Mouse (Mus musculus) left cerebral cortex, adult 11 months (tissue): ENCODE data around the gene Tal1.

Source experiments
- DNase-seq: peaks from one replicate; pipeline ENCODE4 v3.0.0; 2022; ENCODE audit warnings: low spot score

Gene Tal1

DNA sequence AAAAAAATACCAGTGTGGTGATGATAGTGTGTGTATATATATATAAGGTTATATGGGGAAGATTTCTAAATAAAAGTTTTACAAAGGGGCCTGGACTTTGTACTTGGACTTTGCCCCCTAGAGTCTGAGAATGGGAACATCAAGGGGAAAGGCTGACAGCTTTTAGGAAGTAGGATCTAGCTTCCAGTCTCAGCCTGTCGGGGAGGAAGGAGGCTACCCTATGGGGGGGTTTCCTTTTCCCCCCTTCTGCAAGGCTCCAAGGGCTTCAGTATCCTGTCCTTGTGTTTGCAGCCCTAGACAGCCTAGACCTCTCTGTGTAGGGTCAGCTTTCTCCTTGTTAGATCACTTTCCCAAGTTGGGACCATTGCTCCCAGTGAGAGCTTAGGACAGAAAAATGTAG, 15.4 kb downstream of the Tal1 start:
- DNase-seq = no peak

DNA sequence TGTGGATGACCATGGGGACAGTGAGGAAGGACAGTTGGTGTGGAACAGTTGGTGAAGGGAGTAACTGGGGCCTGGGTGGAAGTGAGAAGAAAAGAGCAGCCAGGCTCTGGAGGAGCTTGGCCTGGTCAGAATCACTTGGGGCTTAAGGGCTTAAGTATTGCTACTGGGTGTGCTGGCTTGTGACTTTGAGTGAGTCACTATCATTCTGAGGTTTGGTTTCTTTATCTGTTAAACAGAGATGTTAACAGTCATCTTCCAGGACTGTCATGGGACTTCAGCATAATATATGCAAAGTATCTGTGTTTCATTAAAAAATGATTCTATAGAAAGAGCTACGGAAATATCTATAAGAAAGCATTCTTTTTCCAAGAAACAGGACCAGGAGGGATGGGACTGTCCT, 18.6 kb downstream of the Tal1 start:
- DNase-seq = no peak

DNA sequence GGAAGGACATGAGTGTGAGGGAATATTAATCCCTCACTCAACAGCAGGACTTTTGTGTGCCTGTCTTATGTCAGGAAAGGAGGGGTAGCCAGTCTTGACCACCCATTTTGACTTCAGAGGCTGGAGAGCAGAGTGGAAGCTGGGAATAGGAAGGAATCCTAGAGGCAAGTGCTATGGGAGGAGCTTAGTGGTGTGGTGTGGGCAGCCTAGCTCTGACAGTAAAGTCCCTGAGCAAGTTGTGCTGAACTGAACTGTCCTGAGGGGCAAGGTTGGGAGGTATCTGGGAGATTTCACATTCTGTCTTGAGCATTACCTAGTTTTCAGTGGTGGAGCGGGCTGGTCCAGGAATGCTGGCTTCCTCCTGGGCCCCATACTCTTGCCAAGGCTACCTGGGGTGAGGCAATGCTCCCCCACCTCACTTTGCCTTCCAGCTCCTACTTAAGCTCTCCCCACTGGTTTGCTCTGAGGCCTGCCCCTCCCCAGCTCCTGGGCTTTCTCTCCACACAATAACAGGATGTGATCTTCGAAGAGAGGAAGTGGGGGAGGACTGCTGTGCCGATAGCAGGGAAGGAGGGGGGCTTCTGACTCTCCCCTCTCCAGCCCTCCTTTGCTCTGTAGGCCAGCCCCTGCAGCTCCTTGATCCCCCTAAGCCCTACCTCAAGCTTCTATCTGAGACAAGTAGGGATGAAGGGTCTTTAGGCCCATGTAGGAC, 19.1 kb downstream of the Tal1 start:
- no peak for DNase-seq

DNA sequence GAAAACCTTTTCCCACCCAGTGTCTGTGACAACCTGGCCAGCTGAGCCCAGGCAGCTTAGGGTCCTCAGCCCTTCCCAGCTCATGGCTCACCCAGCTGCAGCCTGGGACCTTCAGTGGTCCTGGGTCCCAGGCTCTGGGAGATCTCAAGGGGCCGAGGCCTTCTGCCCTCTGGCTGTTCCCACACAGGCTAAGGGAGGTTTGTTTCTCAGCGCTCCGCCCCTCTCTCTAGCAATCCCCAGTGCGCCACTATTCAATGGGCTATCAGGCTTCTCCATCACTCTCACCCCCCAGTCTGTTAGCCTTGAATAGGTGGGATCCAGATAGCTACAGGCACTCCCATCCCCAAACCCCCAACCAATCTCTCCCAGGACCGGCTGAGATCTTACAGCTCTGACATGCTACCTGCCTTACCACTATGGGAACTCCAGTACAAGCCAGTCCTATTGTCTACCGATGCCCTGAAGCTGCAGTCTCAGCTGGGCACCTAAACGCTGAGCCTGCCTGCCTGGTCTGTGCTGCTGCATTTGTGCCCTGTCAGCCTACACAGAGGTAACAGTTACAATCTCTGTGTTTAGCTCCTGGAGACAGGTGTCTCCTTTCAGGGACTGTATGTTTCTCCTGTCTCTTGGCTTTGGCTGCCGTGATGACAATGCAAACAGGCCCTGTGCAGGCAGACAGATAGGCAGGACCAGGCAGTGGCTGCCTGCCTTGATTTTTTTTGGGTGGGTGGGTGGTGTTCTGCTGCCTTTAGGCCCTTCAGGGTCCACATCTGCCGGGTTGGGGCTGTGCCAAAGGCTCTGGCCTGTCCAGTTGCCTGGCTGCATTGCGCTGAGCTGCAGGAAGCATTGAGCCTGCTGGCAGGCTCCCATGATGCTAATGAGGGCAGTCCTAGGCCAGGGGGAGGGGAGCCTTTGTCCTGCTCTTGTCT, 22.9 kb downstream of the Tal1 start:
- DNase-seq = no peak

DNA sequence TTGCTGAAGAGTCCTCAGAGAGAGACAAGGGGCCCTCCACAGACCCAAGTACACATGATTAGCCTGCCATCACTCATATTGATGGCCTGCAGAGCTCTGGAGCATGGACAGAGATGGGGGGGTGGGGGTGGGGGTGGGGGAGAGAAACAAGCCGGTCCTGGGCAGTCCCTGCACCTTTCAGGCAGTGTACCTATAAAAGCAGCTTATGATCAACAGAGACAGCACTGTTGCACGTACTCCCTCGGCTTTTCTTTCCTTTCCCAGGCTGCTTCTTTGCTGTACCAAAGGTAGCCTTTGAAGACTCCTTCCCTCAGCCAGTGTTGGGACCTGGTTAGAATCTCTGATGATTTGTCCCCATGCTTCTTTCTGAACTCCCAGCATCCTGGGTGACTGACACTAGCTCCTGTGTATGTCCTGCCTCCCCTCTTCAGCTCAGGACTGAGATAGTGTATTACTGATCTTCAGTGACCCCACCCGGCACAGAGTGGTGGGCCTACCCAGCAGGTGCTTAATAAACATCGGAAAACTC, 23.7 kb downstream of the Tal1 start:
- DNase-seq = no peak

DNA sequence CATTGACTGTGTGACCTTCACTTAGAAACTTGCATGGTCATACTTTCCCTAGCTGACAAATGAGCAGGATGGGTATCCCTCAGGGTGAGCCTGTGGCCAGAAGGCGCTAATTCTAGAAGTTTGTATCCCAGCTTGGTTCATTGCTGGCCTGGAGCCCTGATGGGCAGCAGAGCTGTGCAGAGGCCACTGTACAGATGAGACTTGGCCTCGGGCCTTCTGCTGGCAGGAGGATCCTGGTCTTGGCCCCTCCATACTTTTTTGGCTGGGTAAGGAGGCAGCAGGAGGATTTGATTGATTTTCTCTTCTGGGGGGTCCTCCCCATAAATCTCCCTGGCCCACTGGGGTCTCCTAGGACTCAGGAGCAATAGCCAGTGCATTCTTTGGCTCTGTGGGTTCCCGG, 26.8 kb downstream of the Tal1 start:
- DNase-seq = no peak

DNA sequence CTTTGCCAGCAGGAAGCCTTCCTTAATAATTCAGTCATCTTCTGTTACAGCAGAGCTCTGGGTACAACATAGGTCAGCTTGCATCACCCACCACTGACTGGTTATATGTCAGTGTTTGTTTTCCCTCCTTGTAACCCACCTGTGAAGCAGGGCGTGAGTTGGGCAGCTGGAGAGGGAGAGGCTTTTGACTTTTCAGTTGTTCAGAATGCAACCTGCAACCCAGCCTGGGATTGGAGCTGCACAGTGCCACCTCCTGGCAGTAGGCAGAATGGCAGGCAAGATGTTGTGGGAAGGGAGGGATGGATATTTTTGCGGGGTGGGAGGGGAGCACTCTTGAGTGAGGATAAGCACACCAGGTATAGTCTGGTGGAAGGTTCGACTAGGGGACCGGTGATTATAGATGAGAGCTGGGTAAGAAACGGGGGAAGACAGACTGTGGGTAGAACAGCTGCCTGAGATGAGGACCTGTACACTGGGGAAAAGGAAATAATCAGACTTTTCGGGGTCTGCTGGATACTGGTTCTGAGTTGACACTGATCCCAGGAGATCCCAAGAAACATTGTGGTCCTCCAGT, 29.4 kb downstream of the Tal1 start:
- DNase-seq = no peak

DNA sequence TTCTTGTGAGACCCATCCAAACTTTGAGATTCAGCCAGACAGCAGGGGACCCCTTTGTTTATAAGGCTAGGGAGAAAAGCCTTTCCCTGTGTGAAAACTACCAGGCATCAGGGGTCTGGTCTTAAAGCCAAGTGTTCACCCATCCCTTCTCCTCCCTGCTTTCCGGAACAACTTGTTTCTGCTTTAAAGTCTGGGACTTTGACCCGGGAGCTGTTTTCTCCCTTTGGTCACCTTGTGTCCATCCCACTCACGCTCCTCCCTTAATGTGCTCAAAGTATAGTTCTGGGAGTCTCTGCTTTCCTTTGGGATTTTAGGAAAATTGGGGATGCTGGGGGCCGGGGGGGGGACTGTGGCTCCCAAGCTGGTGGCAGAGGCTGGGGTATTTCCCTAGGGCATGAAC, 30.0 kb downstream of the Tal1 start:
- DNase-seq = no peak

DNA sequence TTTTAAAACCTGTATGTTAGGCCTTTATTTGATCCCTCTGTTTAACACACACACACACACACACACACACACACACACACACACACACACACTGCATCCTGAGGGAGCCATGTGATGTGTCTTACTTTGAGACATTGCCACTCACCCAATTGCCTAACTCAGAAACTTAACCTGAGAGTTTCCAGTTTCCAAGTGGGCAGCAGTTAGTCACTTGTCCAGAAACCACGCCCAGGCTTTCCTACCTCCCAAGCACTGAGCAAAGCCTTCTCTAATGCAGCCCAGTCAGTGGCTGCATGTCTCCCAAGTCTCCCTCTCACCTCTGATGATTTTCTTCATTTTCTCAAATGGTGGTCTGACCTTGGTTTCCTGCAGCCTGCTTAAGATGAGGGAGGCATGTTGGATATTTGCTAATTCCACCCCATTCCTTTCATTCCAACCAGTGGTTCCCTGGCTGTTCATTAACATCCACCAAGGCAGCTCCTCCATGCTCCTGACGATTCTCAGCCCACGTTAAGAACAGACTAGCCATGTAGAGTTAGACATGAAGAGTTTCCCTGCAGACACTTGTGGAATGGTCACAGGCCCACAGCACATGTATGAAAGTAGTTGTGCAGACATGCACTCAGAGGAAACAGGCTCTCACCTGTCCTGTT, 30.7 kb downstream of the Tal1 start:
- no peak for DNase-seq

DNA sequence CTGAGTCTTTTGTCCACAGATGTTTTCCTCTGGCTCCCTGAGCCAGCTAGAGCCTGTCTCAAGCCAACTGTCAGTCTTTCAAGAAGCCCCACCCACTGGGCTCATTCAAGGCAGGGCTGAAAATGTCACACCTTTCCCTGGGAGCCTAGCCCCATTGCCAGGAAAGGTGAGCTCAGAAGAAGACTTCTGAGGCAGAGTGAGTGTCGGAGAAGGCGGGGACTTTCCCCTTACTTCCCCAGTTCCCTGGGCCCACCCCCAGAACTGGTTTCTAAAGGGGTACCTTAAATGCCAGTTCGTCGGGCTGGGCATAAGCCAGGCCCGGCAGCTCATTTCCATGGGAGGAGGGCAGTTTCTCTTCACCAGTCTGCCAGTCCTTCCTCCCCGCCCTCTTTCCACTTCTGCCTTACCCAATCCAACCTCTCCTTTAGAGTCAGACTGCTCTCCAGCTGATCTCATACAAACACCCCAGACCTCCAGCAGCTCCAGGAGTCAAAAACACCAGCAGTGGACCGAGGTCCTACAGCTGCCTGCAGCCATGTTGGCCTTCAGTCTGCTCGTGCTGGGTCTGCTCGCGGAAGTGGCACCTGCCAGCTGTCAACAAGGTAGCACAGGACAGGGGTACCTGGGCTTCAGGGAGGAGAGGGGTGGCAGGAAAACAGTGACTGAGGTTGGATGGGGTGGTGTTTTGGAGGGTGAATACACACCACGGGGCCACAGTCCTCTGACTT, 32.5 kb downstream of the Tal1 start, which contains the start of gene Pdzk1ip1:
Gene Pdzk1ip1 (plus strand): TSS at position 98 of the 728 bp plus-strand sequence.
- no peak for DNase-seq

DNA sequence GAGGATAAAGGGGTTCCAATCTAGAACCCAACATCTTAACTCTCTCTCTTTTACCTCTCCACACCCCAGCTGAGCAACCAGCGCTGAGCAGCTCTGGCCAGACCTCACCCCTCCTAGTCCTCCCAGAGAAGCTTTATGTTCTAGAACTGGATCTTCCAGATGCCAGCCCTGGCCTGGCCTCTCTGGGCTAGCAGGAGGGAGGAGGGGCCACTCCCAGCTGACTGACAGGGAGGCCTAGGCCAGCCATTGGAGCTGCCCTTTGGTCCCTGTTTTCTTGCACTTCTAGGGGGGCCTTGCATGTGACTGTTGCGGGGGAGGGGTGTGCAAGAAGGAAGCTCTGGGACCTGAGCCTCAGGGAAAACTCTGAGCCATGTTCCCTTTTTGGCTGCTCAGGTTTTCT, 34.4 kb downstream of the Tal1 start:
- no peak for DNase-seq

DNA sequence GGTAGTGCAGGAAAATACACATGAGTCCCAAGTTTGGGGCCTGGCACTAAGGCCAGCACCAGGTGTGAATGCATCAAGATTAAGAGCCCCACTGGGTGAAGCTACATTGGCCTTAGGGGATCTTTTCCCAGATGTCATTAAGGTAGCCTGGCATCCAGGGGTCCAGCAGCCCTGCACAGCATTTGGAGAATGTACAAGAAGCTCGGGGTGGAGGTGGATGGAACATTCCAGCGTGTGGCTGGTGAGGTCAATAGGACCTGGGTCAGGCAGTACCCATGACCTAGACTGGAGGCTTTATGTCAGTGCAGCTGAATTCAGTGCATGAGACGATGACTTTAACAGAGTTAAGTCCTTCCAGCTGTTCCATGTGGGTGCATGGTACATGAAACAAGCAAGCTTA, 35.6 kb downstream of the Tal1 start:
- no peak for DNase-seq

DNA sequence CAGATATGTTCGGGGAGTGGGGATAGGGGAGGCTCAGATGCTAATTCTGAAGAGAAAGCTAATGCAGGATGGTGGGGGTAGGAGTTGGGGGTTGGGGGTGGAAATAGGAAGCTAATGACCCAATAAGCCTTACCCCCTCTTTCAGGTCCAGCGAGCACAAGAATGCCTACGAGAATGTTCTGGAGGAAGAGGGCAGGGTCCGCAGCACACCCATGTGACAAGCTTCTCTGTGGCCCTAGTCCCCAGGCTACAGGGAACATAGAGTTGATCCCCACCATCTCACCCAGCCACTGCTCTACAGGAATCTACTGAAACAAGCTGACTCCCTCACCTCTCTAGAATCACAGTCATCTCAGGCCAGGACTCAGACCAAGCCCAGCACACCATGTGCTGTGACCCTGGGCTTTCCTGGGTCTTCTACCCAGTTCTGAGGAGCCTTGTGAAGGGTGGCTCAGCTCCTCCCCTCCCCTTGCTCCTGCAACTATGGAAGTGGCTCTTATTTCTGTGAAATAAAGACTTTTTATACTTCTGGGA, 37.2 kb downstream of the Tal1 start:
- no peak for DNase-seq

DNA sequence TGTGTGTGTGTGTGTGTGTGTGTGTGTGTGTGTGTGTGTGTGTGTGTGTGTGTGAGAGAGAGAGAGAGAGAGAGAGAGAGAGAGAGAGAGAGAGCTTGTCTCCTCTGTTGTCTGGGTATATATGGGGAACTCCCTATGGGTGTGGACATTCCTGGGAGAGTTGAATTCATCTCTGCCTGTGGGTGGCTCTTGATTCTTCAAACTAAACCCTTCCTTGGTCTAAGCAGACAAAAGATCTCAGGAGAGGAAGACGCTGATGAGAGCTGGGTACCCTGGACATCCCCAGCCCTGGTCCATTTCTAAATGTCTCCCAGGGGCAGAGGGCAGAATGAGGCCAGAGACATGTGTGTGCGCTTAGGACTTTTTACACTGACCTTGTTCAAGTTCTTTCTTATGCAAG, 37.8 kb downstream of the Tal1 start:
- no peak for DNase-seq

DNA sequence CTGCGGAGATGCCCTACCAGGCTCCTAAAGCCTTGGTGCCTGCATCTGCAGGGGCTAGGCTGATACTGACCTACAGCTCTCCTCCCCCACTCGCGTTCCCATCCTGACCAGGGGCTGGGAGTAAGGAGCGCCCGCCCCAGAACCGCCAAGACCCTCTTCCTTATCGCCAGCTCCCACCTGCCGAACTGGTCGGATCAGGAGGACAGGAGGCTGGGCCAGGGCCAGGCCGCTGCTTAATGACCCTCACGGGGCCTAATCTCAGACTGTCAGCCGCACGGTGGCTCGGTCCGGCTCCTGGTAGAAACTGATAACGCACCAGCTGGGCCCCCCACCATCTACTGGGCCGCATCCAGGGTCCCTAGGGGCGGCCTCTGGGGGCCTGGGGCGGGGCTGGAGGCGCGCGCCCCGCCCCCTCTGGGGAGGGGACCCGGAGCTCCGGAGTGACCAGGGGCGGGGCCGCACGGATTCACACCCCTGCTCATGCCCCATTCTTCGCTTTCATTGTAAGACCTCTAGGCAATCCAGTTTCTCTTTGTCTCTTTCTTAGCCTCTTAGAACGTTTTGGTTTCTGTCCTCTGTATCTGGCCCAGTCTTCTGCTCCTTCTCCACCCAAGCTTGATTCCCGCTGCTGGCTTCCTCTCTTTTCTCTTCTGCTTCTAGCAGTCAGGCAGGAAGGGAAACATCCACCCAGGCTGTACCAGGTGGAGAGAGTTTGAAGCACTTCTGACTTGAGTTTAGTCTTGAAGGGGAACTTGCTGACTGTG, 39.6 kb downstream of the Tal1 start:
- DNase-seq = no peak

DNA sequence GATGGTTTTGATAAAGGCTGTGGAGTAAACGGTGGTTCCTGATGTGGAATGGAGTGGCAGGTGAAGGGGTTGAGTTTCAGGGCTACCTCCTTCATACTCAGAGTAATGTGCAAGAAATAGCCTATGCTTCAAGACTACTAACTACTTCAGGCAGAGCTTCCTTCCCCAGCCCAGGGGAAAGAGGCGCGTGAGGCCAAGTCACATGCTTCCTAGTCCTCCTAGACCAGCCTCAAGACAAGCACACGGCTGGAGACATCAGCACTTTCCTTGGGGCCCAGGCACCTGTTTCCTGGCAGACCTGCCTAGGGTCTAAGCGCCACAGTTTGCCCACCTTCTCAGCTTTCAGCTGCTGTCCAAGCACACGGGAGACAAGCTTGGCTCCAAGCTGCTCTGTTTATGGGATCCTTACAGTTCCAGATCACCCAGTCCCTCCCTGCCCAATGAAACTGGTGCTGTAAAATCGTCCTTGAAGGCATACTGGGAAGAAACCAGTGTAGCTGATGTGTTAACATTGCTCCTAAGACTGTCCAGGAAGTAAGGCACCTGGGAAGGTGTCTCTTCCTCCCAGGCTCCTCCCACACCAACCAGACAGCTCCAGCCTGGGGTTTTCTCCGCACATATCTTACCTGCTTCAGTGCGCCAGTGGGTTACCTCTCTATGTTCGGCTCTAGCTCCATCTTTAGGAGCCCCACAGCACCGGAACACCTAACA, 40.4 kb downstream of the Tal1 start:
- DNase-seq = no peak

DNA sequence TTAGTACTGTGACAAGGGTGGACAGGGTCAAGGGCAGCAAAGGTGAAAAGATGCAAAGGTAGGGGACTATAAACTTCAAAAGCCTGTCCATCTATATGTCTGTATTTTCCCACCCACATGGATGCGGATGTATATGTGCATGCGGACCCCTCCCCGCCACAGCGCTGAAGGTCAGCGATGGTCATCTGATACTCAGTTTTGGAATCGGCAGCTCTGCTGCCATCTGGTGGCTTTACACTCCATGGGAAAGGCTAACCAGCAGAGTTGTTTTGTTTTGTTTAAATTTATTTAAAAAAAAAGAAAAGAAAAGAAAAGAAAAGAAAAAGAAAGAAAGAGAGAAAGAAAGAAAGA, 40.9 kb downstream of the Tal1 start:
- DNase-seq = no peak

DNA sequence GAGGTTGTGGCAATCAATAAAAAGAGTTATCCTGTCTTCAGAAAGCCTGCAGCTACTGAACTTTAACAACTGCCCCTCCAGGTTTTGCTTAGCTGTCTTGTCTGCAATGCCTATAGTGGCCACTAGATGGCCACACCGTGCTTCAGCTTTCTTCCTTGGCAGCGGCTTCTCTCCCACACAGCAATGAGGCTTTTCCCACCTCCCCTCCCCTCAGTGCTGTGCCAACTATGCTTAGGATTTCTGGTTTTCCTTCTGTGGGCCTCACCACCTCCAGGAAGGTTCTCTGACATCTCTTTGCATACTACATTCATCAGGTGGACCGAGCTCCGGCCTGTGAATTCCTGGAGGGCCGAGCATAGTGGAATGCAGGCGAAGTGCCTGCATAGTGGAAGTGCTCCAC, 45.5 kb downstream of the Tal1 start:
- peak; percentile 48 for DNase-seq

DNA sequence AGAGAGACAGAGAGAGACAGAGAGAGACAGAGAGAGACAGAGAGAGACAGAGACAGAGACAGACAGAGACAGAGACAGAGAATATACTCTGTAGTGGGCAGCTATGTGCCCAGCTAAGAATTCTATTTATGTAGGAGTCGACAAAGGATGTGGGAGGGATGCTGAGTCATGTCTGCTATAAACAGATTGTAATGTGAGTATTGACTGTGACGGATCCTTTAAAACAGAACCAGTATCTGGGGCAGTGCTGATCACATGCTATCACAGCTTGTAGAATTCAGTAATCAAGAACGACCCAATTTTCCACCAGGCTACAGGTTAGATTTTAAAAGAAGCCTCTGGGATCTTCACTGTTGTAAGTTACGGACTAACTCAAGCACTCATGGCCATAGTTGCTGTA, 47.3 kb downstream of the Tal1 start:
- no peak for DNase-seq

DNA sequence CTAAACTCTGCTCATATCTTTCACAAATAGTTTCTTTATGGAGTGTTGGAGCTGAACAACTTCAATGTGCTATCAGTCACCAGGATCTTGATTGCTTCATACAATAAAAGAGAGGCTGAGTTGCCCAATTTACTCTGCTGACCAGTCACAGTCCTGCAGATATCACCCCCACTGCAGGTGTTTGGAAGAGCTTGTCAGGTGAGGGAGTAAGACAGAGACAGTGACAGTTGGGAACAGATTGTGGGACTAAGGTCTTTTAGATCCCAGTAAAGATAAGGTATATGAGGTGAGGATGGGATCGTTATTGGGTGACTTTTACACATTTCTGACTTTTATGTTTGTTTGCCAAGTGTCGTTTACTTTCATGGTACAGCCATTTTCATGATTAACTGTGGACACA, 54.9 kb downstream of the Tal1 start:
- DNase-seq = no peak
